Comparison of ENCODE assay signal across 12 mouse cellular contexts in the genomic region with DNA sequence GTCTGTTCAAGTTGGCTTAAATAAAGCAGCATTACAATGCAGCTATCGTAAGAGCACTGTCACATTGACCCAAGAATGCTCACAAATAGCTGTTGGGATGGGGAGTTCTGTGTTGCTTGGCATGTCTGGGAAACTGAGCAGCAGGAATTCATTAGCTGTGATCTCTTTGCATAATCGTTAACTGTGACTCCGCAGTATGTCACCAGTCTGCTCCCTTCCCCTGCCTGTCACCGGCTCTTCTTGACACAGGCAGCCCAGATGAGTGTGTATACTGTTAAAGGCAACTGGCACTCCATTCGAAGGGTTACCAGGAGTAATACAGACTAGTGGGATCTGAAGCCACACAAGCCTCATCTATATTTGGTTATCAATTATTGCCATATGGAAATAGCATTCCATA.
"Had no signal": no experiment of that assay in that cellular context is flagged by ENCODE, and none has a peak within 500 bp of the region (broad histone marks: within the 10 kb centered on the region; RNA-seq: fewer than 3 reads in every experiment).

No protein-coding gene starts in this region.

- H3K36me3 ChIP-seq: limb, embryonic 15.5 days; liver, embryonic 12.5 days; lung, embryonic 15.5 days; midbrain, embryonic 12.5 days had no signal

- H3K9me3 ChIP-seq: limb, embryonic 15.5 days; liver, embryonic 12.5 days; lung, embryonic 15.5 days; megakaryocyte, embryonic 14.5 days; midbrain, embryonic 12.5 days had no signal

- H3K4me1 ChIP-seq: limb, embryonic 15.5 days had no signal

- H3K4me3 ChIP-seq: left cerebral cortex, adult 2 months; limb, embryonic 15.5 days; liver, embryonic 12.5 days; lung, embryonic 15.5 days; megakaryocyte, embryonic 14.5 days; midbrain, embryonic 12.5 days; myocyte had no signal

- ATAC-seq: liver, embryonic 12.5 days had no signal

- H3K27ac ChIP-seq: left cerebral cortex, adult 2 months; limb, embryonic 15.5 days; liver, embryonic 12.5 days; lung, embryonic 15.5 days; macrophage; midbrain, embryonic 12.5 days; stomach, postnatal 0 days had no signal

- H3K4me2 ChIP-seq: limb, embryonic 15.5 days; liver, embryonic 12.5 days; lung, embryonic 15.5 days; midbrain, embryonic 12.5 days had no signal

- DNase-seq: kidney, postnatal 25 days; lung, postnatal 14 days; thymus, postnatal 4 days had no signal

- H3K9ac ChIP-seq: limb, embryonic 15.5 days; liver, embryonic 12.5 days; lung, embryonic 15.5 days; midbrain, embryonic 12.5 days had no signal

- H3K27me3 ChIP-seq: limb, embryonic 15.5 days; lung, embryonic 15.5 days; megakaryocyte, embryonic 14.5 days; midbrain, embryonic 12.5 days had no signal
